Mouse (Mus musculus): ENCODE data around the gene Itpkb.

- TF ChIP-seq CTCF (IDR thresholded peaks at IDR 0.05) (peak; percentile 97), EP300 (IDR thresholded peaks at IDR 0.05) (no peak)
Observed at GRCm38 (mm10) chr1:180433796-180434566, 103.7 kb downstream of the Itpkb start.

All from lung, postnatal 0 days (tissue).